Mouse (Mus musculus) lung, postnatal 14 days (tissue): Measurements from ENCODE around the gene L1td1.
A peak's percentile ranks its signal among the peaks of the same experiment; 100 is the strongest.

Experiments
- DNase-seq: peaks from one replicate; pipeline ENCODE4 v3.0.0; 2021

L1td1 gene

GRCm38 (mm10) chr4:98743209-98743905, 16.8 kb downstream of the L1td1 start:
- no peak for DNase-seq

- DNase-seq = no peak
Observed at GRCm38 (mm10) chr4:98743906-98744210, 17.3 kb downstream of the L1td1 start.

GRCm38 (mm10) chr4:98754456-98754855, 27.9 kb downstream of the L1td1 start:
- DNase-seq = no peak

- no peak for DNase-seq
Observed at GRCm38 (mm10) chr4:98756141-98756540, 29.6 kb downstream of the L1td1 start.

- DNase-seq = peak; percentile 23
Observed at GRCm38 (mm10) chr4:98758012-98758821, 31.7 kb downstream of the L1td1 start.

GRCm38 (mm10) chr4:98758872-98759518, 32.5 kb downstream of the L1td1 start:
- no peak for DNase-seq

GRCm38 (mm10) chr4:98767134-98768133, 40.9 kb downstream of the L1td1 start:
- no peak for DNase-seq

GRCm38 (mm10) chr4:98773785-98774184, 47.3 kb downstream of the L1td1 start:
- no peak for DNase-seq

GRCm38 (mm10) chr4:98776721-98777427, 50.3 kb downstream of the L1td1 start:
- DNase-seq = no peak

- DNase-seq = no peak
Observed at GRCm38 (mm10) chr4:98777464-98777863, 50.9 kb downstream of the L1td1 start.

GRCm38 (mm10) chr4:98778219-98778618, 51.7 kb downstream of the L1td1 start:
- no peak for DNase-seq

- no peak for DNase-seq
Observed at GRCm38 (mm10) chr4:98785851-98786250, 59.3 kb downstream of the L1td1 start.

GRCm38 (mm10) chr4:98786281-98786680, 59.7 kb downstream of the L1td1 start:
- no peak for DNase-seq
